Mouse (Mus musculus) CH12.LX (cell line): ENCODE results near the gene Pigr. TPM values are rescaled to one million over a fixed set of nuclear protein-coding genes. Genes with fewer than 3 reads are reported as not detected.

Experiments used
- DNase-seq: peaks from one replicate; pipeline ENCODE4 v3.0.0-alpha.2; 2013; ENCODE audit errors: extremely low read depth
- H3K27ac ChIP-seq: 2 replicates; pipeline ENCODE4 v1.5.1; 2012; ENCODE audit warnings: low read depth, mild to moderate bottlenecking, control low read depth, moderate library complexity; ENCODE audit not compliant: insufficient read depth
- H3K27me3 ChIP-seq: replicated peaks from 2 replicates; pipeline ENCODE3; 2012; ENCODE audit warnings: inconsistent platforms
- H3K36me3 ChIP-seq, 2 experiments: replicated peaks in 1 of 2; 2 replicates each; pipeline versions ENCODE3 to v1.6.1; 2012; ENCODE audit warnings: inconsistent platforms in 1 of 2, low read length in 1 of 2, mild to moderate bottlenecking in 1 of 2, mixed read lengths in 1 of 2, moderate library complexity in 1 of 2; ENCODE audit not compliant: control insufficient read depth in 1 of 2, insufficient read depth in 1 of 2
- H3K4me1 ChIP-seq, 2 experiments: 2 replicates each; pipeline ENCODE4 v1.6.1; 2012; ENCODE audit warnings: inconsistent platforms in 1 of 2, moderate library complexity in 1 of 2; ENCODE audit not compliant: insufficient read depth in 2 of 2, control insufficient read depth in 1 of 2
- H3K4me2 ChIP-seq: 2 replicates; pipeline ENCODE4 v1.6.1; 2012; ENCODE audit warnings: low read depth, mild to moderate bottlenecking, control low read depth; ENCODE audit not compliant: poor library complexity, insufficient read depth, severe bottlenecking
- H3K4me3 ChIP-seq, 3 experiments: fragments of 150-350 bp in 1 of 3; sonication (generic) in 1 of 3; replicated peaks in 1 of 3; 2 replicates each; pipeline versions ENCODE3 to v1.5.1; 2011 to 2012; ENCODE audit warnings: low read depth in 2 of 3, low read length in 2 of 3, mild to moderate bottlenecking in 2 of 3, moderate library complexity in 2 of 3, control low read depth in 1 of 3, improper control_type of control experiment in 1 of 3, inconsistent platforms in 1 of 3, mixed read lengths in 1 of 3; ENCODE audit not compliant: poor library complexity in 1 of 3
- H3K79me2 ChIP-seq: replicated peaks from 2 replicates; pipeline ENCODE4 v1.6.1; 2012; ENCODE audit warnings: mild to moderate bottlenecking, moderate library complexity; ENCODE audit not compliant: control insufficient read depth, poor library complexity, insufficient read depth, severe bottlenecking; ENCODE audit errors: extremely low read depth
- H3K9ac ChIP-seq: 2 replicates; pipeline ENCODE4 v1.6.1; 2012; ENCODE audit warnings: low read depth, mild to moderate bottlenecking, control low read depth, moderate library complexity; ENCODE audit not compliant: insufficient read depth
- H3K9me3 ChIP-seq: replicated peaks from 2 replicates; pipeline ENCODE3; 2012; ENCODE audit warnings: low read length, inconsistent platforms, mixed read lengths
- BHLHE40 ChIP-seq: IDR thresholded peaks from 2 replicates; pipeline ENCODE4 v1.6.1; 2011; ENCODE audit warnings: mild to moderate bottlenecking, low read depth, low read length, improper control_type of control experiment
- CTCF ChIP-seq, 2 experiments: IDR thresholded peaks in 1 of 2; conservative IDR thresholded peaks in 1 of 2; 2 replicates each; pipeline ENCODE4 v1.5.1; 2011 to 2012; ENCODE audit warnings: low read depth in 2 of 2, low read length in 2 of 2, improper control_type of control experiment in 1 of 2, inconsistent platforms in 1 of 2, mild to moderate bottlenecking in 1 of 2, moderate library complexity in 1 of 2
- E2F4 ChIP-seq: IDR thresholded peaks from 2 replicates; pipeline ENCODE4 v1.6.1; 2011; ENCODE audit warnings: low read depth, low read length, improper control_type of control experiment; ENCODE audit not compliant: insufficient replicate concordance
- ELF1 ChIP-seq: IDR thresholded peaks from 2 replicates; pipeline ENCODE4 v1.6.1; 2014; ENCODE audit warnings: low read depth, mild to moderate bottlenecking, inconsistent platforms, low read length, improper control_type of control experiment
- ETS1 ChIP-seq: conservative IDR thresholded peaks from 2 replicates; pipeline ENCODE4 v1.6.1; 2012; ENCODE audit warnings: low read depth, mild to moderate bottlenecking, inconsistent platforms, low read length, improper control_type of control experiment, moderate library complexity
- JUN ChIP-seq: IDR thresholded peaks from 2 replicates; pipeline ENCODE4 v1.6.1; 2011; ENCODE audit warnings: low read depth, mild to moderate bottlenecking, low read length, improper control_type of control experiment, moderate library complexity; ENCODE audit not compliant: insufficient read depth
- MAX ChIP-seq: IDR thresholded peaks from 2 replicates; pipeline ENCODE4 v1.6.1; 2011; ENCODE audit warnings: low read length, improper control_type of control experiment
- NRF1 ChIP-seq: IDR thresholded peaks from 2 replicates; pipeline ENCODE4 v1.6.1; 2014; ENCODE audit warnings: low read depth, mild to moderate bottlenecking, inconsistent platforms, low read length, improper control_type of control experiment, moderate library complexity
- POLR2A ChIP-seq: IDR thresholded peaks from 2 replicates; pipeline ENCODE4 v1.6.1; 2011; ENCODE audit warnings: low read depth, mild to moderate bottlenecking, improper control_type of control experiment, low read length
- RAD21 ChIP-seq: IDR thresholded peaks from 2 replicates; pipeline ENCODE4 v1.6.1; 2011; ENCODE audit warnings: low read depth, mild to moderate bottlenecking, low read length, improper control_type of control experiment, moderate library complexity
- SMC3 ChIP-seq: IDR thresholded peaks from 2 replicates; pipeline ENCODE4 v1.6.1; 2011; ENCODE audit warnings: low read depth, low read length, improper control_type of control experiment
- ZC3H11A ChIP-seq: IDR thresholded peaks from 2 replicates; pipeline ENCODE4 v1.6.1; 2012; ENCODE audit warnings: low read depth, mild to moderate bottlenecking, inconsistent platforms, low read length, improper control_type of control experiment
- ZKSCAN1 ChIP-seq: IDR thresholded peaks from 2 replicates; pipeline ENCODE4 v1.6.1; 2012; ENCODE audit warnings: low read depth, inconsistent platforms, low read length, improper control_type of control experiment, borderline replicate concordance
- ZNF384 ChIP-seq: IDR thresholded peaks from 2 replicates; pipeline ENCODE4 v1.6.1; 2012; ENCODE audit warnings: low read depth, low read length, improper control_type of control experiment, inconsistent platforms
- dilution Hi-C: fragments of 300-500 bp; cut with MboI; formaldehyde crosslinking; loops from 2 replicates; pipeline ENCODE4 v1.14.3; 2020; ENCODE audit warnings: low sequenced_read_pairs; ENCODE audit not compliant: extremely low pct_unique_long_range_greater_than_20kb, extremely low pct_ligation_motif_present
- in situ Hi-C: fragments of 300-500 bp; cut with MboI; formaldehyde crosslinking; loops from 3 replicates; pipeline ENCODE4 v1.14.3; 2019; ENCODE audit warnings: low sequenced_read_pairs, low pct_ligation_motif_present, low pct_unique_long_range_greater_than_20kb, mixed read lengths
- polyA plus RNA-seq: library from polyadenylated mRNA; unstranded; fragments of >175 nt; gene quantifications from 2 replicates; pipeline ENCODE4 v1.2.1, GENCODE M21; 2012; ENCODE audit warnings: low read depth; ENCODE audit not compliant: insufficient read length
- total RNA-seq, 2 experiments: library from RNA; depleted of rRNA; stranded (reverse); fragments of 300-350 nt in 1 of 2; fragments of >200 nt in 1 of 2; gene quantifications; 2 replicates each; pipeline ENCODE4 v1.2.3; 2012 to 2014

Pigr gene
- total and polyA plus RNA-seq, 3 experiments: 0.04 to 0.21 TPM; not detected in 1

DNA sequence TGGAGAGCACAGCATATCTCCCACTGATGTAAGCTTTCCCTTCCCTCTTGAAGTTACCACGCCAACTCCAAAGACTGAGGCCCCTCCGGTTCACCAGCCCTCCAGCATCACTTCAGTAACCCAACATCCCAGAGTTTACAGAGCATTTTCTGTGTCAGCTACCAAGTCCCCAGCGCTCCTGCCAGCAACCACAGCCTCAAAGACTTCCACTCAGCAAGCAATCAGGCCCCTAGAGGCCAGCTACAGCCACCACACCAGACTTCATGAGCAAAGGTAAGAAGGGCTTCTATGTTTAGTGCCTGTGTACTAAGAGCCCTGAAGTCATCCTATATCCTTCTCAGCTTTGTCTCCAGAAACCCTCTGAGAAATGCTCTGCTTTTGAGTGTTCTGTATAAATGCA is 49.4 kb downstream of the Pigr start:
- Histone ChIP-seq H3K4me3 (no peak overlapping the region), H3K36me3 (no peaks in the 10 kb centered on the region), H3K9ac (no peak overlapping the region), H3K27me3 (no peaks in the 10 kb centered on the region), H3K27ac (no peak overlapping the region), H3K4me1 (peaks cover 11 to 58% of the 10 kb centered on the region in 2 experiments), H3K4me2 (no peak overlapping the region), H3K79me2 (no peaks in the 10 kb centered on the region), H3K9me3 (peaks cover 2% of the 10 kb centered on the region)
- dilution Hi-C loops: no loop called here
- in situ Hi-C loops: loop anchor here (5.0 kb wide), 1 partner anchor 176 kb away; no protein-coding TSS in a partner anchor
- TF ChIP-seq NRF1 (no peak), ZNF384 (no peak), RAD21 (peak; percentile 11), CTCF (conservative IDR thresholded peaks at IDR 0.05 in 1 of 2, IDR thresholded peaks at IDR 0.05 in 1 of 2; ENCODE audit: low read depth in 2 of 2, low read length in 2 of 2) (peak in 1 of 2 experiments; percentile 51; a peak in 2 of 4 replicates), SMC3 (peak; percentile 32), ZKSCAN1 (no peak), ELF1 (no peak), MAX (no peak), E2F4 (no peak)
- peak; percentile 39 for DNase-seq

DNA sequence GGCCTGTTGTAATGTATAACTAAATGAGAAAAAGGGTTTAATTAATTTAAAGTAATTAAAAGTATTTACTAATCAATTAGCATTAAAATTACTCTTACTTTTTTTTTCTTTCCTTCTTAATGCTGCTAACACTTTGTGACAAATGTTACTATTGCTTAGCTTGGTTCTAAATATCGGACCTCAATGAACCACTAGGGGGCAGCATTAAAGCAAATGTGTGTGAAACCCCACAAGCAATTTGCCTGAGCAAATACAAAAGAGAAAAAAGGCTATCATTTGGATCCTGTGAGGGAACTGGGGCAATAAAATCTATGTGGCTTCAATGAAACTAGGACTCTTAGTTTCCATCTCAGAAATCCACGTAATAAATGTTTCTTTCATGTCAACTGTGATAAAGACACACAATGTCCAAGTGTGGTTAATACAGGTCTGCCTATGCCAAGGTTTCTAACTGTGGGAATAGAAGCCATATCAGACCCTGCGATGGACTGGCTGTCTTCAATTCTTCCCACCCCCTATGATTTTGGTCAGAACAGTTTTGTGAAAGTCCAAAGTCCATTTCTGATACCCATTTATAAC is 50.5 kb downstream of the Pigr start:
- H3K4me3 ChIP-seq: no peak overlapping the region
- H3K79me2 ChIP-seq: no peaks in the 10 kb centered on the region
- H3K9ac ChIP-seq: no peak overlapping the region
- peaks cover 2% of the 10 kb centered on the region for H3K9me3 ChIP-seq
- dilution Hi-C loops (no loop called here), in situ Hi-C loops (loop anchor here (5.0 kb wide), 1 partner anchor 175 kb away; no protein-coding TSS in a partner anchor)
- TF ChIP-seq ETS1 (no peak), SMC3 (peak; percentile 91), CTCF (conservative IDR thresholded peaks at IDR 0.05 in 1 of 2, IDR thresholded peaks at IDR 0.05 in 1 of 2; ENCODE audit: low read depth in 2 of 2, low read length in 2 of 2) (peak; percentile 29 to 90; a peak in 2 of 4 replicates), ZC3H11A (peak; percentile 42), BHLHE40 (no peak), JUN (no peak), POLR2A (no peak), RAD21 (peak; percentile 81)
- no peaks in the 10 kb centered on the region for H3K36me3 ChIP-seq
- no peaks in the 10 kb centered on the region for H3K27me3 ChIP-seq
- DNase-seq: peak; percentile 79
- H3K4me1 ChIP-seq: peaks cover 11 to 53% of the 10 kb centered on the region in 2 experiments
- no peak overlapping the region for H3K27ac ChIP-seq
- H3K4me2 ChIP-seq: 0 out of 2 replicates have a peak overlapping the region, but pooled peaks have one; percentile 22
